ENCODE assay signal across 9 mouse cellular contexts in genomic region chr14:19175288-19175687, GRCm38 (mm10).
A peak's percentile ranks its signal among the peaks of the same experiment; 100 is the strongest.
DNase-seq lines count a peak whose midpoint lies in the region; ATAC-seq lines count a peak whose summit lies in the region.
"Had no signal": no experiment of that assay in that cellular context is flagged by ENCODE, and none has a peak within 500 bp of the region (broad histone marks: within the 10 kb centered on the region; RNA-seq: fewer than 3 reads in every experiment).

No protein-coding gene starts in this region.

- no peaks in the 10 kb centered on the region for H3K36me3 ChIP-seq in forebrain, embryonic 11.5 days (ENCODE audit: control insufficient read depth, insufficient read depth, low read length)
- H3K36me3 ChIP-seq in forebrain, embryonic 16.5 days (ENCODE audit: control insufficient read depth, insufficient read depth), result no peaks in the 10 kb centered on the region
- H3K36me3 ChIP-seq in midbrain, embryonic 14.5 days (ENCODE audit: control insufficient read depth, insufficient read depth, low read length), result no peaks in the 10 kb centered on the region
- H3K36me3 ChIP-seq in midbrain, embryonic 15.5 days (replicated peaks), result no peaks in the 10 kb centered on the region
- H3K36me3 ChIP-seq: limb, embryonic 15.5 days had no signal

- ATAC-seq in forebrain, embryonic 11.5 days (replicated peaks; ENCODE audit: low FRiP score), result 0 out of 2 replicates have a peak, but pooled peaks have one; percentile 64
- ATAC-seq in forebrain, embryonic 16.5 days, result no peak
- no peak for ATAC-seq in midbrain, embryonic 14.5 days (ENCODE audit: low FRiP score, low TSS enrichment)
- ATAC-seq in midbrain, embryonic 15.5 days (replicated peaks), result no peak

- H3K4me2 ChIP-seq in forebrain, embryonic 11.5 days (ENCODE audit: low read depth, low read length, severe bottlenecking), result no peak overlapping the region
- no peak overlapping the region for H3K4me2 ChIP-seq in forebrain, embryonic 16.5 days (ENCODE audit: low read length)
- H3K4me2 ChIP-seq in midbrain, embryonic 14.5 days (ENCODE audit: low read length), result no peak overlapping the region
- no peak overlapping the region for H3K4me2 ChIP-seq in midbrain, embryonic 15.5 days
- H3K4me2 ChIP-seq: limb, embryonic 15.5 days had no signal

- H3K27me3 ChIP-seq in forebrain, embryonic 11.5 days (ENCODE audit: control insufficient read depth, insufficient read depth, low read length), result no peaks in the 10 kb centered on the region
- no peaks in the 10 kb centered on the region for H3K27me3 ChIP-seq in forebrain, embryonic 16.5 days (replicated peaks; ENCODE audit: control insufficient read depth, insufficient read depth, low read length)
- H3K27me3 ChIP-seq in midbrain, embryonic 14.5 days (ENCODE audit: control insufficient read depth, insufficient read depth, low read length), result no peaks in the 10 kb centered on the region
- no peaks in the 10 kb centered on the region for H3K27me3 ChIP-seq in midbrain, embryonic 15.5 days (replicated peaks)
- H3K27me3 ChIP-seq: limb, embryonic 15.5 days had no signal

- WGBS in forebrain, embryonic 11.5 days, result 13% methylated on average over 2 of the region's 2 CpGs
- 16% methylated on average over 2 of the region's 2 CpGs for WGBS in forebrain, embryonic 16.5 days
- 12% methylated on average over 2 of the region's 2 CpGs for WGBS in midbrain, embryonic 14.5 days
- 15% methylated on average over 2 of the region's 2 CpGs for WGBS in midbrain, embryonic 15.5 days

- no peak overlapping the region for H3K9ac ChIP-seq in forebrain, embryonic 11.5 days (ENCODE audit: low read length)
- H3K9ac ChIP-seq in forebrain, embryonic 16.5 days (replicated peaks; ENCODE audit: low read depth, low read length), result no peak overlapping the region
- no peak overlapping the region for H3K9ac ChIP-seq in midbrain, embryonic 14.5 days (replicated peaks; ENCODE audit: low read length)
- H3K9ac ChIP-seq in midbrain, embryonic 15.5 days, result no peak overlapping the region
- H3K9ac ChIP-seq: limb, embryonic 15.5 days had no signal

- H3K9me3 ChIP-seq in forebrain, embryonic 11.5 days (ENCODE audit: control insufficient read depth, low read length), result no peaks in the 10 kb centered on the region
- no peaks in the 10 kb centered on the region for H3K9me3 ChIP-seq in forebrain, embryonic 16.5 days (ENCODE audit: control insufficient read depth, low read length)
- H3K9me3 ChIP-seq in midbrain, embryonic 14.5 days (ENCODE audit: control insufficient read depth, low read length), result no peaks in the 10 kb centered on the region
- no peaks in the 10 kb centered on the region for H3K9me3 ChIP-seq in midbrain, embryonic 15.5 days
- H3K9me3 ChIP-seq: limb, embryonic 15.5 days had no signal

- H3K4me1 ChIP-seq in forebrain, embryonic 11.5 days (replicated peaks; ENCODE audit: control insufficient read depth, insufficient read depth, low read length), result no peaks in the 10 kb centered on the region
- no peaks in the 10 kb centered on the region for H3K4me1 ChIP-seq in forebrain, embryonic 16.5 days (replicated peaks; ENCODE audit: control insufficient read depth, insufficient read depth, low read length)
- H3K4me1 ChIP-seq in midbrain, embryonic 14.5 days (ENCODE audit: control insufficient read depth, insufficient read depth, low read length), result no peaks in the 10 kb centered on the region
- no peaks in the 10 kb centered on the region for H3K4me1 ChIP-seq in midbrain, embryonic 15.5 days
- H3K4me1 ChIP-seq: limb, embryonic 15.5 days had no signal

- no peak overlapping the region for H3K27ac ChIP-seq in forebrain, embryonic 11.5 days (ENCODE audit: low read depth, low read length)
- no peak overlapping the region for H3K27ac ChIP-seq in forebrain, embryonic 16.5 days (ENCODE audit: low read length)
- no peak overlapping the region for H3K27ac ChIP-seq in midbrain, embryonic 14.5 days (replicated peaks; ENCODE audit: low read depth, low read length)
- H3K27ac ChIP-seq in midbrain, embryonic 15.5 days, result no peak overlapping the region
- H3K27ac ChIP-seq: limb, embryonic 15.5 days had no signal

- H3K4me3 ChIP-seq in forebrain, embryonic 11.5 days (ENCODE audit: low read depth, low read length), result no peak overlapping the region
- no peak overlapping the region for H3K4me3 ChIP-seq in forebrain, embryonic 16.5 days (replicated peaks; ENCODE audit: low read length)
- no peak overlapping the region for H3K4me3 ChIP-seq in midbrain, embryonic 14.5 days (replicated peaks; ENCODE audit: low read depth, low read length)
- no peak overlapping the region for H3K4me3 ChIP-seq in midbrain, embryonic 15.5 days
- H3K4me3 ChIP-seq: limb, embryonic 15.5 days had no signal

- no peak for DNase-seq in forebrain, embryonic 11.5 days (ENCODE audit: low spot score)
- DNase-seq in midbrain, embryonic 14.5 days, result peak; percentile 41
- peak; percentile 33 for DNase-seq in embryo, embryonic 11 days
- peak; percentile 1 for DNase-seq in naive thymus-derived CD4-positive, alpha-beta T cell, adult 2 months (ENCODE audit: low read depth)
- no peak for DNase-seq in ovary, postnatal 36 days (ENCODE audit: low spot score)
- DNase-seq in cerebellum, postnatal 4 days (ENCODE audit: low spot score in 2 of 2), result no peak

Comparison
In these comparisons a context has a peak if more than half of its experiments do, and no peak if none do; other contexts are left out.
1. DNase-seq: peak in midbrain, embryonic 14.5 days (single experiment), embryo, embryonic 11 days (single experiment) and naive thymus-derived CD4-positive, alpha-beta T cell, adult 2 months (single experiment); none in forebrain, embryonic 11.5 days (single experiment), ovary, postnatal 36 days (single experiment) and cerebellum, postnatal 4 days (0 of 2).